Mouse (Mus musculus): ENCODE measurements around the gene Itprip.

Itprip gene

DNA sequence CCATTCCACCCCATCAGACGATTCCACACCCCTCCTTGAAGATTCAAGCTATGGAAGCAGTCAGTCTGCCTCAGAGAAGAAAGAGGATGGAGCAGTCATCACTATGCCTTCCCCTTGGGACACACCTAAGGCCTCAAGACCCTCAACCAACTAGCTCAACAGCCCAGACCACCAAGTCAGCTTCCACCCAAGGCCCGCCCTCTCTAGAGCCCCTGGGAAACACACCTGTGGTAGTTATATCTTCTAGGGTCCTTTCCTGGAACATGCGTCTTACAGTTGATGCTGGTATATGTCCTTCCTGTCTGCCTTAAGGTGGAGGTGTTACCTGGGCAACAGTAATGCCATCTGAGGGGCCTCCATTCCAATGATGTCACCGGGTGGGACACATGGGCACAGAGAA is 4.9 kb downstream of the Itprip start:
- no peak for DNase-seq (ENCODE audit: low spot score)

DNA sequence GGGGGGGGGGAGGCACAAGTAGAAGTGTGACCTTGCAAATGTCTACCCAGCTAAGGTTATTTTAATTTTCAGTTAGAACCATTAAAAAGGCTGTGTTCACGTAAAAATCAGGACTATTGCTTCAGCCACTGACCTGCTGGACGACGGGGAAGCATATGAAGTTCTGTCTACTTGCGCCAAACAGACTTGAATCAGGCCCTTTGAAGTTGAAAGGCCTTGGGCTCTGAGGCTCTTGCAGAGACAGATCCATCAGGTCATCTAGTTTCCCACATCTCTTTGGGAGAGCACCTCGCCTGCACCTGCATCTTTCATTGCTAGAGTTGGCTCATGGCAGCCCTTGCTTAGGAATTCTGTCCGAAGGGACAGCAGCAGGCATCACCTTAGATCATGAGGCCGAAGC is 5.8 kb downstream of the Itprip start:
- DNase-seq (ENCODE audit: low spot score), result no peak

DNA sequence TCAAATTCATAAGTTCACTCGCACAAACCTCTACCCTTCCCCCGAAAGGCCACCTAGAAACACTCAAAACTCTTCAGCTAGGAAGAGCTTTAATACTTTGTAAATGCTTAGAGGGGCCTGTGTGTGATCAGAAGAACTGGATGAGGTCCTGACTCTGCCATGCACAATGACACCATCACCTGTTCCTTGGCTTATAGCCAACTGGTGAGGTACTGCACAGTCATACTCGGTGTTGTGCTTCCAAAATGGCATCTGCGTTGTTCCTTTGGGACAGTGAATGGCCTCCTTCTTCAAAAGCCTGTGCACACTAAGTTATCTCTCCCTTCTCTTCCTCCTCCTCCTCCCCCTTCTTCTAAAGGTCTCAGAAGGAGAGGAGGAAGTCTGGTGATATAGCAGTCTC is 8.3 kb downstream of the Itprip start:
- DNase-seq (ENCODE audit: low spot score), result no peak

DNA sequence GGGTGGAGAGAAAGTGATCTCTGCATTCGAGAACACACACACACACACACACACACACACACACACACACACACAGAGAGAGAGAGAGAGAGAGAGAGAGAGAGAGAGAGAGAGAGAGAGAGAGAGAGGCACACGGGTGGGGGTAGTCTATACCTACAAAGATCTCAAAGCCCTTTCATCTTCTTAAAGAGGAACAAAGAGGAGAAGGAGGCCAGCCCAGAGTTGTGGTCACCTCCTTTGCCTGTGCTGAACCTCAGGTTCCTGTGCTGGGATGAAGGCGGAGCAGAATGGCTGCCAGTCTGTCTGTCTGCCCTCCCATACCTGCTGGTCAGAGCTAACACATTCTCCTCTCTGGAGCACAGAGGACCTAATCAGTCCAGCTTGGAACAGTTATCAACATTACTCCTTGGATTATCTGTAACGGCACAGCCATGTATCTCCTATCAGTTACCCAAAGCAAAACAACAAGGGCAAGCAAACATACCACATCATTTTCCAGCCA is 8.9 kb downstream of the Itprip start:
- DNase-seq (ENCODE audit: low spot score), result no peak

DNA sequence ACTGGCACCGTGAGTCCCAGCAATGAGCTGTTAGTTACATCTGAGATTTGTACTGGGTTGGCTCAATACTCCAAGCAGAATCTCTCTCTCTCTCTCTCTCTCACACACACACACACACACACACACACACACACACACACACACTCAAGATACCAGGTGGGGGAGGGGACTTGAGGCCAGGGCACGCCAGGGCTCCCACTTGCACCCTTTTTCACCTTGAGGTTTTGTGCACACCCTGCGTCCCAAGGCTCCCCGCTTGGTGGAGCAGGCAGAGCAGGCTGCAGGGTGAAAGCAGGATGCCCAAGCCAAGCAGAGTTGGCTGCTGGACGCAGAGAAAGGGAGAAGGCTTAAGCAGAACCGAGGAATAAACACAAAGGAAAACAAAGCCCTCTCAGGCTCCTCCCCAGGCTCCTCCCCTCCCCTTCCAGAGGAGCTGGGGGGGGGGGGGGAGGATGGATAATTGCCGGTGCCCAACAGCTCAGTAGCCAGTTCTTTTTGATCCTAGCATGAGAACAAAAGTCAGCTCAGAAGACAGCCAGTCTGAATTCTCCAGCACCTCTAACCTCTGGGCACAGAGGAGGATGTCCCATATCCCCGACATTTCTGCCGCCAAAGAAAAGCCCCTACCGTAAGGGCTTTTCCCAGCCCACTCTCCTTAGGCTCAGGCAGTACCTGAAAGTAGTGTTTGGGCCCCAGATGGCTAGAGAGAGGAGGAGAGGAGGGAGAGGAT is 9.5 kb downstream of the Itprip start:
- peak; percentile 16 for DNase-seq (ENCODE audit: low spot score)

DNA sequence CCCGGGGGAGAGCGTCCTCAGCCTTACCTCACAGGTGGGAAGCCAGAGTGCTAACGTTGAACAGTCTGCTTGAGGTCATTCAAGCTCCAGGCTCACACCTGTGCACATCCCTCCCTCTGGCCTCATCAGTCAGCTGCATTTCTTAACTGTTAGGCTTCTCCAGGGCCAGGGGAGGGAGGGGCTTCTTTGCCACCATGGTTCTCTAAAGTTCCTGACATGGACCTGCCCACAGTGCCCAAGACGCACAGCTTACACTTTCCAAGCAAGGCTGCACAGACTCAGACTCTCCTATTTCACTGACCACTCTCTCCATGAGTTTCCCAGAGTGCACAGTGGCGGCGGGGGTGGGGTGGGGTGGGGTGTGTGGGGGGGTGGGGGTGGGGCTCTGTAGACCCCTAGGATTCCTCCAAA is 10.1 kb downstream of the Itprip start:
- DNase-seq (ENCODE audit: low spot score), result no peak

- DNase-seq (ENCODE audit: low spot score), result no peak
Observed at GRCm38 (mm10) chr19:47907596-47907995, 11.5 kb downstream of the Itprip start.

GRCm38 (mm10) chr19:47905603-47906002 is 13.5 kb downstream of the Itprip start:
- no peak for DNase-seq (ENCODE audit: low spot score)

- no peak for DNase-seq (ENCODE audit: low spot score)
Observed at GRCm38 (mm10) chr19:47905081-47905480, 14.0 kb downstream of the Itprip start.

DNA sequence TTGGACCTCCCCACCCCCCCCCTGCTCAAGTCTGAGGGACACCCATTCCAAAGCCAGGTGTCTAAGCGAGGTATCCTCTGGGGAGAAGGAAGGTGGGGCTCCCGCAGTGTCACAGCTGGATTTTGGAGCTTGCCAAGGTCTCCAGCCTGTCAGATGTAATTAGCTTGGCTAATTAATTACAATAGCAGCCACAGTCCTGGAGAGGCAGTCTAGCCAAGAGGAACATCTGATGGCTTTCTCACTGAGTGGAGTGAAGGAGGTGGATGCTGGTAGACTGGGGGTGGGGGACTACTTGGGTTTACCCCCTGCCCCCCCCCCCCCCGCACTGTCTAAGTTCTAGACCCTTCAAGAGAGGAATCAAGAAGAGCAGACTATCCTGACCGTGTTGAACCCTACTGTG is 15.4 kb downstream of the Itprip start:
- peak; percentile 38 for DNase-seq (ENCODE audit: low spot score)

GRCm38 (mm10) chr19:47902316-47903201 is 16.5 kb downstream of the Itprip start:
- no peak for DNase-seq (ENCODE audit: low spot score)

- DNase-seq (ENCODE audit: low spot score), result no peak
Observed at GRCm38 (mm10) chr19:47900558-47900957, 18.5 kb downstream of the Itprip start.

DNA sequence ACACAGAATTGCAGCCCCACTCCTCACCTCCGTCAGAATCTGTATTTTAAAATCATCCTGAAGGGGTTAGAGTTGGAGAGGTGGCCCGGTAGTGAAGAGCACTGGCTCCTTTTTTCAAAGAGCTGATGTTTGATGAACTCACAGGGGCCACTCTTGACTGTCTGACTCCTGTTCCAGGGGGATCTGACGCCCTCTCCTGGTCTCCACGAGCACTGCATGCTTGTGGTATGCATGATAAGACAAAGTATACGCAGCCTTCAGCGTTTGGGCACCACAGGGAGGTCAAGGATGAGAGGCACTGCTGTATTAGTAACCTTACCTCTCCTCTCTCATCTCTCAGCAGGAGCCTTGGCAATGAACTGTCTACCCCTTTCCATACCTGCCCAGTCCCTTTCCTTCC is 19.1 kb downstream of the Itprip start:
- no peak for DNase-seq (ENCODE audit: low spot score)

- no peak for DNase-seq (ENCODE audit: low spot score)
Observed at GRCm38 (mm10) chr19:47898472-47899079, 20.5 kb downstream of the Itprip start.

GRCm38 (mm10) chr19:47893092-47893491 is 26.0 kb downstream of the Itprip start:
- DNase-seq (ENCODE audit: low spot score), result no peak

GRCm38 (mm10) chr19:47891562-47892312 is 27.4 kb downstream of the Itprip start:
- DNase-seq (ENCODE audit: low spot score), result peak; percentile 21

DNA sequence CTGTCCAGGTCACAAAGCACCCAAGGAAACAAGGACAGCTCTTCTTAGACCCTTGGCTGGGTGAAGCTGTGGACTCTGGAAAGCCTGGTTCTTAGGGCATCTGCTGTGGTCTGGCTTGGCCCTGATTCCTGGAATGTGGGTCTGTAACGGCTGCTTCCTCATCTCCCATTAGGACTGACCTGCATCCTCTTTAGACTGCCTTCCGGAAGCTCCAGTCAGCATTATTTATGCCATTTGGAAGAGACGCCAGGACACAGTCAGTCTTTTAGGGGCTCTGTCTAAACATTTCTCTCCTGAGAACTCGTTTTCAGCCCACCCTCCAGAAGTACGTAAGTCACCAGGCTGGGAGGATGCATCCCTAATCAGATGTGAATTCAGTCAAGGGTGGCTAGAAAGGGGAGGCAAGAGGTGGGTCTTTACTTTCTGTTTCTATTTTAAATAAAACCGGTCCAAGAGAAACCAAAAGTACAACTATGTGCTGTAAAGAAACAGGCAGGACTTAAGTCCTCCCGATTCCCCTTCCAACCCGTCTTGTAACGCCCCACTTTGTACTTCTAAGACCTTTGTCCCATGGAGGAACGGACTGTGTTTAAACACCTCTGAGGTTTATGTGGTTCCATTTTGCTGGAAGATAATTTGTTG is 28.5 kb downstream of the Itprip start:
- no peak for DNase-seq (ENCODE audit: low spot score)

- no peak for DNase-seq (ENCODE audit: low spot score)
Observed at GRCm38 (mm10) chr19:47888037-47888436, 31.1 kb downstream of the Itprip start.

DNA sequence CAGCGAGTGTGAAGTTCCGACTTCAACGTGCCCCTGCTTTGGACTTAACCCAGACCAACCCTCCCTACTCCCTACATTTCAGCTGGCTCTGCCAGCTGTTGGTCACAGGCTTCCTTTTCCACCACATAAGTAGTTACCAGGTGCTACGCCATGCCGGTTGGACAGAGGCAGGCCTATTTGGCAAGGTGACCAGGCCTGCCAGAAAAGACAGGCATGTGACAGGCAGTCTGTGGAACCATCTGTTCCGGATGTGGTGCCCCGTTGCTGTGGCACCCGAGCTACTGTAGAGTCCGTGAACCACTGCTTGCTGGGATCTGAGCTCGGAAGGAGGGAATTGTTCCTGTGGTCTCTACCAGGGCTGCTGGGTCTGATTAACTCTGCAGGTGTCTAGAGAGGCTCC is 31.7 kb downstream of the Itprip start:
- DNase-seq (ENCODE audit: low spot score), result no peak

DNA sequence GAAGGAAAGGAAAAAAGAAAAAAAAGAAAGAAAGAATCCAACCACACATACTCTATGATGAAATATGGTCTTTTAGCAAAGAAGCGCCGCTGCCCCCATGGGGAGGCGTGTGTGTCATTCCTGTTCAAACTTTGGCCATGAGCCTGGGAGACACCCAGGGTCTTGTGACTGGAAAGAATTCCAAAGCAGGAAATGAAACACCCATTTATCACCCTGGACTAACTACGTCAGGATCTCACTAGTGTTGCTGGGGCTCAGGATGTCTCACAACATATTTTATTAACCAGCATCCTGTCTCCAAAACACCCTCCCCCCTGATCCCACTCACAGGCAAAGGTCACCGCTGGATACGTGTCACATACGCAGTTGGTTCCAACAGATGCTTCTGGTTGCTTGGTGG is 32.5 kb downstream of the Itprip start:
- no peak for DNase-seq (ENCODE audit: low spot score)

GRCm38 (mm10) chr19:47885886-47886285 is 33.2 kb downstream of the Itprip start:
- no peak for DNase-seq (ENCODE audit: low spot score)
